Mouse (Mus musculus) B cell, adult 62 days (primary cell): Measurements from ENCODE around the gene Gm21094. TPM values are rescaled to one million over a fixed set of nuclear protein-coding genes. Genes with fewer than 3 reads are reported as not detected.

Source experiments
- total RNA-seq: library from RNA; stranded (reverse); gene quantifications from 4 replicates; pipeline ENCODE4 v1.2.4, GENCODE M21; 2023

The Gm21094 gene
- not detected in 4 replicates for total RNA-seq

DNA sequence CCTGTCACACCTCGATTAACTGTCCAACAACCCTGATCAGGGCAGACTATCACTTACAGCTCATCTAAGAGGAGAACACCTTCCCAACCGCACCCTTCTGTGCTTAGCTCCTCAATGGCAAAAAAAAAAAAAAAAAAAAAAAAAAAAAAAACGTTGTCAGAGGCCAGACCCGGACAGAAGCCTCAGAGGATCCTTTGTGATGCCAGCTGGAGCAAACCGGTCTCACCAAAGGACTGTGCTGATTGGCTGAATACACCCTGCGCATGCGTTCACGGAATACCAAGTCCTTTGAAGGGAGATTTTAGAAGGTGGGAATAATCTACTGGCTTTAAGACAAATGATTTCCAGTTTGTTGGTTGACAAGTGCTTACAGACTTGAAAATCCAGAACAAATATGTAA, at the start of gene Gm21094:
TSS of gene Gm21094 (minus strand) at position 101 of the 400 bp plus-strand sequence.

